Mouse (Mus musculus) G1E (cell line): ENCODE measurements around the gene Prkar2b.

ENCODE experiments used
- CTCF ChIP-seq: IDR thresholded peaks from 2 replicates; pipeline ENCODE4 v1.5.1; 2012; ENCODE audit warnings: low read depth, low read length, inconsistent platforms, mixed read lengths
- GATA1 ChIP-seq: IDR thresholded peaks from 2 replicates; pipeline ENCODE4 v1.6.1; 2012; ENCODE audit warnings: borderline replicate concordance, low read length, inconsistent platforms, mixed read lengths
- GATA2 ChIP-seq: IDR thresholded peaks from 2 replicates; pipeline ENCODE4 v1.6.1; 2012; ENCODE audit warnings: low read depth, low read length, inconsistent platforms, borderline replicate concordance
- POLR2AphosphoS5 ChIP-seq: IDR thresholded peaks from 2 replicates; pipeline ENCODE4 v1.6.1; 2012; ENCODE audit warnings: low read depth, low read length, inconsistent platforms; ENCODE audit not compliant: insufficient replicate concordance
- TAL1 ChIP-seq: conservative IDR thresholded peaks from 2 replicates; pipeline ENCODE4 v1.6.1; 2012; ENCODE audit warnings: low read depth, low read length, inconsistent platforms, mixed read lengths

DNA sequence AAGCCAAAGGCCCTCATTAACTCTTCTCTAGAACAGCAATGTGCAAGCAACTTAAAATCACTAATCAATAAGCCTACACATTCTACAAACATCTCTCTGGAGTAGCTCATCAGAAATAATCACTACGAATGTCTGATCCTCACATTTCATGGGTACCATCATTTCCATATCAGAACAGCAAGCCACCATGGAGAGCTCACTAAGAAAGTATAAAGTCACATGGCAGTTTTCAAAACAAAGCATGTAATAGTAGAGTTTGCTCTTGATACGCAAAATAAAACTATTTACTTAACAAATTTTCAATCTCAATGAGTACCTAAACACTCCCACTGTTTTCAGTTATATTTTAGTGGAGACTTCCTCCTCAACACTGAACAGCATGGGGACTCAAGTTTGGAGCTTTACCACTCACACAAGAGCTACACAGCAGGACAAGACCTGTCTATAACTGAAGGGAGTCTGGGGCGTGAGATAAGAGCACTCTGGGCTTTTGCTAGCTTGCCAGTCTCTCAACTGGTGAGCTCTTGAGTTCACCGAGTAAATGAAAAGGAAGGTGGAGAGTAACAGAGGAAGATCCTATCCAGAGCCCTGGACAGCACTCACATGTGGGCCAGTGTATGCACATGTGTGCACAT, 118.0 kb downstream of the Prkar2b start:
- TF ChIP-seq CTCF (no peak), TAL1 (peak; percentile 66), GATA1 (no peak), POLR2AphosphoS5 (no peak), GATA2 (no peak)
